Mouse (Mus musculus): ENCODE results near the gene Slc6a6. TPM values are rescaled to one million over a fixed set of nuclear protein-coding genes. Genes with fewer than 3 reads are reported as not detected.
A peak's percentile ranks its signal among the peaks of the same experiment; 100 is the strongest.

Slc6a6 gene
- total RNA-seq, 1 experiment from 2014 or later: 30.3 TPM

DNA sequence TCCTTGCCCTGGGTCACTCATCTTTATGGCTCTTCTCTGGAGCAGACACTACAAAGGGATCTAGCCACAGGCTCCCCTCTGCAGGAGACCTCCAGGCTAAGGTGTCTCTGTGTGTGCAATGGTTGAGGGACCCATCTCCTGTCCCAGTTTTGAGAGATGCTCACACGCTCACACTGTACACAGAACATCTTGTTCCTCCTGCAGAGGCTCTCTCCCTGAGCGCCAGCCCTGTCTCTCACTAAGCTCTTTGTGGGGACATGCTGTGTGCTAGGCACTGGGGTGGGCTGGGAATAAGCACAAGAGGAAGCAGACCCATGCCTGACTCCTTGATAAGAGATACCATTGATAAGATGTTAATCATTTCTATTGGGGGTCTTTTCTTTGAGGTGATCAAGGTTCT lies 34.2 kb downstream of the Slc6a6 start:
- no peak for ATAC-seq (replicated peaks; ENCODE audit: low read depth, poor library complexity, severe bottlenecking)

DNA sequence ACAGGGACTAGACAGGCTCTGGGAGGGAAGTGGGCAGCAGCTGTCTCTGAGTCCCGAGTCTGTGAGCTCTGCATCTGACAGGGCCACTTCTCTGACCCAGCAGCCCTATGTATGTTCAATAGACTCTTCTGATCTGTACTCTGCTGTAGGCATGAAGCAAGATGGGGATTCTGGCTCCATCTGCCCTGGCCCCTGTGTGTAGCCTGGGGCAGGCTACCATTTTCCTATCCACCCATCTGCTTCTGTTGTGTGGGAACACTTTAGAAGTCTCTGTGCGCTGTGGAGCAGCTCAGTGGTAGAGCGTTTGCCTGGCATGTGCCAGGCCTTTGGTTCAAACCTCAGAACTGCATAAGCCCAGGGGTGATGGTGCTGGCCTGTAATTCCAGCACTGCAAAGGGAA lies 34.8 kb downstream of the Slc6a6 start:
- ATAC-seq (replicated peaks; ENCODE audit: low read depth, poor library complexity, severe bottlenecking): no peak

DNA sequence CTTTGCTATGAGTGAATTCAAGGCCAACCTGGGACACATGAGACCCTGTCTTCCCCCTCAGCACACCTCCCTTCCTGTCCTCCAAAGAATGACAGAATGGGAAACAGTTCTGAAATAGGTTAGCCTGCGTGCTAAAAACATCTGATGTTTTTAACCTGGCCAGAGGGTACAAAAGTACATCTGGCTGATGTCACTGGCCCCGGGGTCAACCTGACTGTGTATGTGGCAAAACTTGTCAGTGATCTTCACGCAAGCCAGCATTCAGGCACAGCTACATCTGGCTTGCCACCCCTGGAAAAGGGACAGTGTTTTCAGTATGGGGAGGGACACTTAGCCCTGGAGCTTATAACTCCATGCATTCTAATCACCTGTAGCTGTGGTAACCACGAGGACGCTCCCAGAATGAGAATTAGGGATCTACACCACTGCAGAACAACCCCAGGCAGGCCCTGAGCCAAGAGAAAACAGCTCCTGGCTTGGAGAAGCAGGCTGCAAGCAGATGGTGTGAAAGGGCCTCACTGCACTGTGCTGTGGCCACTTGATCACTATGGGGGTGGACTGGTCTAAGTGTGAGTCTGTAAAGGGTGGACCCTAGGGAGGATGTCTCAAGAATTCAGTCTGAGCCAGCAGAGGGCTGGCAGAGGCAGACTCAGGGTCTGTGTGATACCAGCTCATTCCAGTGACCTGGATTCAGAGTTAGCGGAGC lies 35.3 kb downstream of the Slc6a6 start:
- no peak for ATAC-seq (replicated peaks; ENCODE audit: low read depth, poor library complexity, severe bottlenecking)

DNA sequence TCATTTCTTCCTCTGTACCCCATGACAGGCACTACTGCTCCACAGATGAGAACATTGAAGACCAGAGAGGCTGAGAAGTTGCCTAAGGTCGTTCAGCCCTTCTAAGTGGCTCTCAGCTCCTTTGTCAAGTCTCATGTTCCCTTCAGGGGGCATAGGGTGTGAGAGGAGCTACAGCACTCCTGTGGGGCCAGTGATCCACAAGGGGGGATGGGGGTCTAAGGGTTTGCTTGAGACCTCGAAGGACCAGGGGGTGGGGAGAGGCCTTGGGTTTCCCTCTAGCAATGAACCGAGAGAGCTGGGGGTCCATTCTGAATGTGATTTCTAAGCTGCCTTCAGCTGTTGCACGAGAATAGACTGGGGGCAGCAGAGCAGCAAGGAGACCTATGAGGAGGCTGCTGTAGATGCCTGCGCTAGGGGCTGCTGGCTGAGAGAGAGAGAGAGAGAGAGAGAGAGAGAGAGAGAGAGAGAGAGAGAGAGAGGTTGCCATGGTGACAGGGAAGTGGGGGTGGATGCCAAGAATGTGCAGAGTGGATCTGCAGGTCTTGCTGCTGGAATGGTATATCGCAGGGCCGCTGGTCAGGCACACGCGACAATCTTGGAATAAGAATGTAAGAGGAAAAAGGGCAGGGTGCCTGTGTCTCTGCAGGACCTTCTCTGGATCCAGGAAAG lies 36.1 kb downstream of the Slc6a6 start:
- no peak for ATAC-seq (replicated peaks; ENCODE audit: low read depth, poor library complexity, severe bottlenecking)

DNA sequence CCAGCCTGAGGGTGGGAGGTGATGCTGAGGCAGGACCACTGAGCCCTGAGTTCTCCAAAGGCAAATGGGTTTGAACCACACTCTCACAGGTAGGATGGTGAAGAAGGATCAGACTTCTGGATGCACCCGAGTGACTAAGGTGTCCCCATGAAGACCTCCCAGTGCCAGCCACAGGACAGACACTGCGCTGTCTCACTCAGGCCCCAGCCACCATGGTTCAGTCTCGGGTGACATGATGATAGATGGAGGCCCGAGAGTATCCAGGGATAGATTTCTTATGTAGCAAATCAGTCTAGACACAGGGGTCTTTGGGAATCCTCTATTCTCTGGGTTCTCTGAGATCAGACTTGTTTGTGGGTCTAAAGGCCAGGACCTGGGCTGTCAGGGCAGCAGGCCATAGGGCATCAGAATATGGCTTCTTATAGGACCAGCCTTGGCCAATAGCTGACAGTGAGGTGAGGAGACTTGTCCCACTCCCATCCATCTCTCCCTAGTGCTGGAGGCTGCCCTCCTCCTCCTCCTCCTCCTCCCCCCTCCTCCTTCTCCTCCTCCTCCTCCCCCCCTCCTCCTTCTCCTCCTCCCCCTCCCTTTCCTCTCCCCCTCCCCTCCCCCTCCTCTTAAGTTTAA lies 36.8 kb downstream of the Slc6a6 start:
- no peak for ATAC-seq (replicated peaks; ENCODE audit: low read depth, poor library complexity, severe bottlenecking)

DNA sequence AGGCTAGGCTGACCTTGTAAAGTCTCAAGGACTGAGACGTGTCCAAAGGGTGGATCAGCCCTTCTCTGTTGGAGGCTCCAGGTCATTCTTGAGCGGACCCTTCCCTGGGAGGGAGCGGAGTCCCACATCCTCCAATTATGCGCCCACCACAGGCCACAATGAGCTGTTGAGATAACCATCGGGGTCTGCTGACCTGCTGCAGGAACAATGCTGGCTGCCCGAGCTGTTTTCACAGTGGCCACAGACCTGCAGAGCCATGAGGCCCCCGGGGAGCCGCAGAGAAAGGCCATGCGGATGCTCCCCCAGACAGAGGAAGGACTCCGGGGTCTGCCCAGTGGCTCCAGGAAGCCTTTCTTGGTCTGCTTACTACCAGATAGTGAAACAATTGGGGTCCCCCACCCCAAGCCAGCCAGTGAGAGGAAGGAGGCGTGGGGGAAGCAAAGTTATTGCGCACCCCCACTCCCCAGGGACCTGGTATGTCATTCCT lies 37.4 kb downstream of the Slc6a6 start:
- ATAC-seq (replicated peaks; ENCODE audit: low read depth, poor library complexity, severe bottlenecking): no peak

DNA sequence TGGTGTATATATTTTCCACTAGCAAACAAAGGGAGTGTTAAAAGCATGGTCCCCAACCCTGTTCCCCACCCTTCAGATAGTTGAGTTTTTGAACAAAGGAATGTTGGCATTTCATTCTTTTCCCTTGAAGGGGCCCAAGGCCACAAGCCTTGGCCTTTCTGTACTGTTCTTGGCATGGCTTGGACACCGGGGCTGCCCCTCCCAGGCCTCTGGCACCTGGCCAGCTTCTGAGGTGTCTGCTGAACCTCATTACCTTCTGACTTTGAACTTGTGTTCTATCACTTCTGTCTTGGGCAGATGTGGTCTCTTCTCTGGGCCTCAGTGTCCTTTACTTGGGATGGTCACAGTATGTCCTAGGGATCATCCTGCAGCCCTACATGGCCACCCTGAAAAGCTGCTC lies 43.5 kb downstream of the Slc6a6 start:
- ATAC-seq (replicated peaks; ENCODE audit: low read depth, poor library complexity, severe bottlenecking): no peak

DNA sequence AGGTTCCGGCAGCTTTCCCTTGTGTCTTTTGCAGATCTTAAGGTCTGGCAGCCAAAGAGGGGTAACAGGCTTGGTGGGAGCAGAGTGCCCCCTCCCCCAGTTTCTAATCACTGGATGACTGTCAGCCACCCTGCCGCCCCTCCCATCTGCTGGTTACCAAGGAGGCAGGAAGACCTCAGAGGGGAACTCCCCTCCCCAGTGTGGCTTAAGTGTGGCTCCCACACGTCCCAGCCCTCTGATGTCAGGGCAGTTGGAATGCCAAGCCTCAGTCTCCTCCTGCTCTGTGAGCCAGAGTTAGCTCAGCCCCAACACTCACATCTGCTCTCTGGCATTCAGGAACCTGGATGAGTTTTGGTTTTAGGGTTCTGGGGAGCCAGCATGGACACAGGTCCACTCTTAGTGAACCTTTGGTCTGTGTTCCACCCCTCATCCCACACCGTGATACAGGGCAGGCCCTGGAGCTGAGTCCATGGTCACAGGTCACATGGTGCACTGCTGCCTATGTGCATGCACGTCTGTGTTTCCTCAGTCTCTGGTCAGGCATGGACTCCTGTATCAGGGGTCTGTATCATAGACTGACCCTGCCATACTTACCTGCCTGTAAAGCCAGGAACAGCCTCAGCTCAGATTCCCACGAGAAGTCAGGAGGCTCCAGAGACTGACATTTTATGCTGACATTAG lies 45.2 kb downstream of the Slc6a6 start:
- ATAC-seq (replicated peaks; ENCODE audit: low read depth, poor library complexity, severe bottlenecking): no peak

DNA sequence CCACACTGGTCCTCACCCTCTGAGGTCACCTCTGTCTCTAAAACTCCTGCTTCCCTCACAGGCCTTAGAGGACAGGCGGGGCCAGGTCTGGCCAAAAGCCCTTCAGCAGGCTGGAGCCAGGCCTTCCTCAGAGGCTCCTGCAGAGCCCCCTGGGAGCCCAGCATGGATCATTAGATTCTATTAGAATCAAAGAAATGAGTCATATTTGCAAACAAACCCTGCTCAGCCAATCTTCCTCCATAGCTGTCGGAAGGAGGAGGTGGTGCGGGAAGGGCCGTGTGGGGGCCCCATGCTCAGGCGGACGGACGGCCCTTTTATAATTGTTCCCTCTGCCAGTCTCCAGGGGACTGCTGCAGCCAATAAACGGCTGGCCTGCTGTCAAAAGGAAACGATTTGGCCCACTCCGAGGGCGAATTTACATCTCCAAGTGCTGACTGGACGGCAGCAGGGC lies 45.8 kb downstream of the Slc6a6 start:
- no peak for ATAC-seq (replicated peaks; ENCODE audit: low read depth, poor library complexity, severe bottlenecking)

DNA sequence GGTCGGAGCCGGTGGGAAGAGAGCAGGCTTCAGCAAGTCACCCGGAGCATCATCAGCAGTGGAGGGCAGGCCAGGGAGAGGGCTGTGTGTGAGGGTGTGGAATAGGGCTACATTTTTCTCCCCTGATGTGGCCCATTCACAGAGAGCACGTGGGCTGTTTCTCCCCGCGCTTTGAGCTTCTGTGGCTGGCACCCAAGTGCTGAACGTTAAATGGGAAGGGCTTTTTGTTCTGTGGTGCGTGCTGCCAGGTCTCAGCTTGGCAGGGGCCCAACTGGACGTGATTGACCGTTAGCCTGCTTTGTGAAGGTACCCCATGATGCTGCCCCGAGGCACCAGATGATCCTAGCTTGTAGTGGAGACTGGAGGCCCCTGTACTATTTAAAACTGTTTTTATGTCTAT lies 48.3 kb downstream of the Slc6a6 start:
- ATAC-seq (replicated peaks; ENCODE audit: low read depth, poor library complexity, severe bottlenecking): no peak

DNA sequence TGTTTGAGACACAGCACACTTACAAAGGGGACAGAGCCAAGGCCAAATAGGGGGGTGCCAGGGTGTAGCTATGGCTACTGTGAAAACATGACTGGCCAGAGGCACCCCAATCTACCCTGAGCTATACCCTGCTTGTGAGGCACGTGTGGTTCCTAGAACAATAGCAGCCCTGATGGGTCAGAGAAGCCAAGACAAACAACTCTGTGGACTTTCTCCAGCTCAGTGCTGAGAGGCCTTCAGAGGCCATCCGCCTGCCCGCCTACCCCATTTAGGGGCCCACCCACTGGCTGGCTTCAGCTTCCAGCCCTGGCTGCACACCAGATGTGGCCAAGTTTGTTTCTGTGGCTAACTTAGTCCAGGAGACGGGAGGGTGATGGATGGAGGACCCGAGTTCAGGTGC lies 52.6 kb downstream of the Slc6a6 start:
- no peak for ATAC-seq (replicated peaks; ENCODE audit: low read depth, poor library complexity, severe bottlenecking)

DNA sequence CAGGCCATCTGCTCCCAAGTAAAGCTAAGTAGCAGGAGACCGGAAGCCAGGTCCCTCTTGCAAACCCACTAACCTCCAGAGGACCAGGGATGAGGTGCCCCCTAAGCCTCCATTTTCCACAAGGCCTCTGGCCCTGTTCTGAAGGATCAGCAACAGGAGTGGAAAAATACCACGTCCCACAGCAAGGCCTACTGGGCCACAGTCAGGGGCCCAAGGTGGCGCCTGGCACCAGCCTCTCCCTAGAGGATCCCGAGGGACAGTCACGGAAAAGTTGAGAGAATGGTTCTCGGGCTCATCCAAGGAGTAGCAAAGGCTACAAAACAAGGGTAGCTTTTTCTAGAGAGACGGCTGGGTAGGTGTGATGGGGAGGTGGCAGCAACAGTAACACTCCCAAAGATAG lies 53.6 kb downstream of the Slc6a6 start:
- ATAC-seq (replicated peaks; ENCODE audit: low read depth, poor library complexity, severe bottlenecking): no peak

DNA sequence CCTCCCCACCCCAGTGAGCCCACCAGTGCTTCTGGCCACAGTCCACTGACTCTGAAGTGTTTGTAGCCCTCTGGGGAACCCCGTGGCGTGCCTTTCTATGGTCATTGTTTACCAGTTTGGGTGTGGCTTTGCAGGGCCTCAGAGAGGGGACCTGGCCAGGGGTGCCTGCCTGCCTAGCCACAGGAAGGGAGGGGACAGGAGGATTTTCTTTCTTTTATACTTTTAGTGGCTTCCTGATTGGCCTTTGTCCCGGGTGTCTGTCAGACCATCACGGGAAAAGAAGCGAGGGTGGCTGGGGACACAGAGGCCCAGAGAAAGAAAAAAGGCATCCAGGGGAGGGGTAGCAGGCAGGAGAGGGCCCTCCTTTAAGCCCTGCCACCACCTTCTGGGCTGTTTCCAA lies 54.2 kb downstream of the Slc6a6 start:
- no peak for ATAC-seq (replicated peaks; ENCODE audit: low read depth, poor library complexity, severe bottlenecking)

DNA sequence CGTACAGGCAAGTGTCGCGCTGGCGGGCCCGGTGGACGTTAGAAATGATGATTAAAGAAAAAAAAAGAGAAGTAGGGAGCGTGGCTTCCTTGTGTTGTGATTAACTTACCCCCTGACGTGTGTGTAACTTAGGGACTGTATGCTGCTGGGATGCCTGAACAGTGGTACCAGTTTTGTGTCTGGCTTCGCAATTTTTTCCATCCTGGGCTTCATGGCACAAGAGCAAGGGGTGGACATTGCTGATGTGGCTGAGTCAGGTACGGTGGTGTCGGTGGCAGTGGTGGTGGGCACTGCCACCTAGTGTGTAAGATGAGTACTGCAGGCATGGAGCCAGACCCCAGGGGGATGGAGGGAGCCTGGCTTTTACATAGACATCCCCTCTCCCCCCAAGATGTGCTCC lies 57.2 kb downstream of the Slc6a6 start:
- ATAC-seq (replicated peaks; ENCODE audit: low read depth, poor library complexity, severe bottlenecking): peak; percentile 80

DNA sequence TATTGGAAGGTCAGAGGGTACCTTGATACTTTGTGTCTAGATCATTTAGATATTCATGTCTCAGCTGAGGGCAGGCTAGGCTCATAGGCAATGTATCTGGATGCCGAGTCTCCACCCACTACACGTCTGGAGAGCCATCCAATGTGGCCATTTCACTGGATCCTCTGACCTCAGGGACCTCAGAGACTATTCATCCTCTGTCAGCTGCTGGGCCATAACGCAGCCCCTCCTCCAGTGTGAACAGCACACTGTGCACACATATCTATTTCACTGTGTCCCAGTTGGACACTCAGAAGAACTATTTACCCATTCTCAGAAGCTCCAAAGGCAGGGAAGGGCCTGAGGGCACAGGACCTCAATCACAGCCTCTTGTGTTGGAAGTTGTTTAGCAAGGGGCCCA lies 58.6 kb downstream of the Slc6a6 start:
- ATAC-seq (replicated peaks; ENCODE audit: low read depth, poor library complexity, severe bottlenecking): no peak

DNA sequence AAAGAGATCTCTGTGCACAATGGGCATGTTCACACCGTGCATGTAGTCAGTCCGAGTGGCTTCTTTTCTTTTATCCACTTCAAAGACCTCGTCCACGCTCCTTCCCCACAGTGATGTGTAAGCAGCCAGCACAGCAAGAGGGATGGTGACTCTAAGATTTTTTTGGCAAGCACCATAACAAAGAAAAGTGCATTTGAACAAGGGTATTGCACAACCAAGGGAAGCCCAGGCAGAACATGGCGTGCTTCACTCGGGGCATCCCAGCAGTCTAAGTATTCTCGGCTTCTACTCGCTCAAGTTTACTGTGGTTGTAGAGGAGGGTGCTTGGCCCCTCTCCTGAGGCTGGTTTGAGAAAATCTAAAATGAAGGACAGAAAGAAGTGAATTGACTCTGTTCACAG lies 59.1 kb downstream of the Slc6a6 start:
- no peak for ATAC-seq (replicated peaks; ENCODE audit: low read depth, poor library complexity, severe bottlenecking)

DNA sequence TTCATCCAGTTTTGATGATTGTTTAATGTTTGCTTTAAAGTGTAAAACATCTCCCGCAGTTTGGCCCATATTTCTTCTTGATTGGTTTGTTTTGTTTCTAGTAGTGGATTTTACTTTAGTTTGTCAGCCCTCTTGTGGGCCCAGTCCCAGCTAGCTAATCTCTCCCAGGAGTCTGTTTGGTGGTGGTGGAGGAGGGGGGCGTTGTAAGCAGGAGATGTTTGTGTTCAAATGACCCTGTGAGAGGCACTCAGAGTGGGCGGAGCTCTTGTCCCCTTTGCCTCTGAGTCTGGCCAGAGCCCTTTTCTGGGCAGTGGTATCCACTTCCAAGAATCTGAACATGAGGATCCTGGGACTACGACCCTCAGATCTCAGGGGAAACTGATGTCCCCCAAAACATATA lies 60.0 kb downstream of the Slc6a6 start:
- no peak for ATAC-seq (replicated peaks; ENCODE audit: low read depth, poor library complexity, severe bottlenecking)

DNA sequence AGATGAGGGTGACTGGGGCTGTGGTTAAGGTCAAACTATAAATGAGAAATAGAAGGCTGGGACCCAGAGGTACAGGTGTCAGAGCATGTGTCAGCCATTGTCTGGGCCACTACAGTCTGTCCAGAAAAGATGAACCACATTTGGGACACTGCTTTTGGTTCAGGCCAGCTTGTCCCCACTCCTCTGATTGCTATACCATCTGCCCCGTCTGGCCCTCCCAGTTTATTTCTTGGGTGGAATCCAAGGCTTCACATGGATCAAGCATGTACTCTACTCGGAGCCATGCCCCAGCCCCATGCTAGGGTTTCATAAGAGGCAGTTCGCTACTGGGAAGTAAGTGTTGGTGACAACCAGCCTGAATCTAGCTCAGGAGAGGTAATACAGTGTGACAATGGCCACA lies 61.4 kb downstream of the Slc6a6 start:
- no peak for ATAC-seq (replicated peaks; ENCODE audit: low read depth, poor library complexity, severe bottlenecking)

DNA sequence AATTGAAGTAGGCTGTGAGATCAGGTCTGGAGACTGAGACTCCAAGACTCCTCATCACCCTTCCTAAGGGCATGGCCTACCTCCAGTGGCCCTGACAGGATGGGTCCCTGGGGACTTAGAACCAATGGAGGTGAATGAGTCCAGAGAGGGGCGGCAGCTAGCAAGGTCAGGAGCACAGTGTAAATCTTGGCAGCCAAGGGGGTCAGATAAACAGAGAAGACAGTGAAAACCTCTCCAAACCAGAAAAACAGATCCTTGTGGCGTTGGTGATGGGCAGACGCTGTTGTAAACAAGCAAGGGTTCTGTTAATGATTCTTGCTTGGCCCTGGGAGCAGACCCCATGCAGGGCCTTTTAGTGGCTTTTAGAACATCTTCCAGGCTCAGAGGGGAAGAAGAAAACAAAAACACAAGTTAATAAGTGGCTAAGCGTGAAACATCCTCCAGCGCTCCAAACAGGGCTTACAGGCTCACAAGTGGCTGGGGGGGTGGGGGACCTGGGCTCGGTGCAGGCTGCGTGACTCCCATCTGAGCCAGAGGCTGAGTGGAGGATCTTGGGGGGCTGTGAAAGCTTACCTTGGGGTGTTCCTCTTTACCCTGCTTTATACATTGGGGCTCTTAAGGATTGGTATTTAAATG lies 62.2 kb downstream of the Slc6a6 start:
- ATAC-seq (replicated peaks; ENCODE audit: low read depth, poor library complexity, severe bottlenecking): no peak

DNA sequence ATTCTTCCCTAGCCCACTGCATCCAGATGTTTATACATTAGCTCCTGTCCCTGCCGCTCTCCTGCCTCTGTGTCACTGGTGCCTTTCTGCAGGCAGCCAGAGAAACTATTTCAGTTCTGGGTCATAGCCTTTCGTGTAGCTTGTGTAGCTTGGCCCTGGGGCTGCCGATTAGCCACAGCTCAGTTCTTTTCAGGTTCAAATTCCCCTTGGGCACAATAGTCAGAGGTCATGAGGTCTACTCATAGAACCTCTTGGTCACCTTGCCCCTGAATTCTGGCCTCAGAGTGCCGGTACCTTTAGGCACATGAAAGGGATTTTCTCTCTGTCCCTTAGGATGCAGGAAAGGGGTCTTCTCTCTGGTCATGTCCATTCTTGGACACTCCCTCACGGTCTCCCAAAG lies 62.9 kb downstream of the Slc6a6 start:
- ATAC-seq (replicated peaks; ENCODE audit: low read depth, poor library complexity, severe bottlenecking): no peak

All from common myeloid progenitor, adult 5-6 weeks (primary cell).